Mouse (Mus musculus): Measurements from ENCODE around the gene Guk1. TPM values are rescaled to one million over a fixed set of nuclear protein-coding genes. Genes with fewer than 3 reads are reported as not detected.

Guk1 gene
- polyA plus RNA-seq, 1 experiment from 2014 or later, result 141 TPM

DNA sequence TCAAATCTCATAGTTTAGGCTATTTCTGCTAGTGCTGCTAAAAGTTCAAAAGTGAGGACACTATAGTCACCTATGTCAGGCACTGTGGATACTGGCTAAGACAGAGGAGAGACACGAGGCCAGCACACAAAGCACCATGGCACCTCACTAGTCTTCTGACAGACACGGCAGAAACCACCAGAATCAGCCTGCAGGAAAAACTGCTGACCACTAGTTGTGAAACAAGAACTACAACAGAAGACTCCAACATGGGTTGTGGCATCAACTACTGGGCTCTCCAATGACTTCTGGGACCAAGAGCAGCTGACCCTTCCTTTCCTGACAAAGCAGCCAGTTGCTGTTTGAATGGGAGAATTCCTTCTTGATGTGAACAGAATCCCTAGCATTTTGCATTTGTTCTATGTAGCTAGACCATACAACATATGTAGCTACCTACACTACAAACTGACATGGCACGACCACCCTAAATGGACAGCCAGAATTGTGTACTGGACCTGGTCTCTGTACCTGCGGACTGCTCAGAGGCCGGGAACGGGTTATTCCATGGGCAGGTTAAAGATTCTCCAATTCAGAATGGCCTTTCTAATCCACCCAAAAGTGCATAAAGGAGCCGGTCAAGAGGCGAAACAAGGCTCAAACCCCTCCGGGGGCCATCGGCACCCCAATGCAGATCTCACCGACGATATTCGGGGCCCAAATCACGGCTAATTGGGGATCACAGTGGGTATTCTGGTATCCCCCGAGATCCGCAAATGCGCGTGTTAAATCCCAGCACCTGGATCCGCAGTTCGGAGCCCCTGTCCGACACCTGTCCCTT lies 35.0 kb upstream of the Guk1 start:
- peak overlapping the region; percentile 99 for H3K27ac ChIP-seq (ENCODE audit: low read length)
- H3K9me3 ChIP-seq (ENCODE audit: low read length), result no peaks in the 10 kb centered on the region
- no peak for ATAC-seq (ENCODE audit: low FRiP score, low TSS enrichment)
- H3K4me3 ChIP-seq (ENCODE audit: low read length), result peak overlapping the region; percentile 85
- H3K36me3 ChIP-seq (ENCODE audit: insufficient read depth, low read length), result peaks cover 3% of the 10 kb centered on the region; the same call in 1 of the 2 replicates
- peaks cover 43% of the 10 kb centered on the region for H3K4me1 ChIP-seq (ENCODE audit: insufficient read depth, low read length)
- peak overlapping the region; percentile 98 for H3K9ac ChIP-seq (replicated peaks; ENCODE audit: low read length)
- peak overlapping the region; percentile 86 for H3K4me2 ChIP-seq (replicated peaks; ENCODE audit: low read depth, low read length)
- 2% methylated on average over 21 of the region's 21 CpGs for WGBS
- H3K27me3 ChIP-seq (ENCODE audit: insufficient read depth, low read length), result no peaks in the 10 kb centered on the region

DNA sequence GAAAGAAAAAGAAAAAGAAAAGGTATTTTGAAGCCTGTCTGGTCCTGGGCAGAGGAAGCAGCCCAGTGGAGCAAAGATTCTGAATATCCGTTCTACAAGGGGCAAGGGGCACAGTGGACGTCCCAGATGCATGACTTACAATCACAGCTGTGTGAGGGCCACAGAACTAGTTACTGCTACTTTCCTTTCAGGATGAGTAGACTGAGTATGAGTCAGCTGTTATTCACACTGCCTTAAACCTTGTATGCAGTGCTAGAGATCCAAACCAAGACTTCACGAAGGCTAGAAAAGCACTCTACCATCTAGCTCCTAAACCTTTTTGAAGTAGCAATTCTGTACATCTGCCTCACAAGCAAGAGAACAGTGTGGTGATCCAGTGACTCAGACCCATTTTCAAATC lies 34.2 kb upstream of the Guk1 start:
- H3K4me1 ChIP-seq (ENCODE audit: insufficient read depth, low read length), result peaks cover 43% of the 10 kb centered on the region
- H3K4me3 ChIP-seq (ENCODE audit: low read length), result peak overlapping the region; percentile 85
- no peak for ATAC-seq (ENCODE audit: low FRiP score, low TSS enrichment)
- H3K36me3 ChIP-seq (ENCODE audit: insufficient read depth, low read length), result peaks cover 3% of the 10 kb centered on the region; the same call in 1 of the 2 replicates
- no peak overlapping the region for H3K27ac ChIP-seq (ENCODE audit: low read length)
- no peaks in the 10 kb centered on the region for H3K27me3 ChIP-seq (ENCODE audit: insufficient read depth, low read length)
- 25% methylated on average over 3 of the region's 3 CpGs for WGBS
- H3K9me3 ChIP-seq (ENCODE audit: low read length), result no peaks in the 10 kb centered on the region
- peak overlapping the region; percentile 98 for H3K9ac ChIP-seq (replicated peaks; ENCODE audit: low read length)
- peak overlapping the region; percentile 86 for H3K4me2 ChIP-seq (replicated peaks; ENCODE audit: low read depth, low read length)

DNA sequence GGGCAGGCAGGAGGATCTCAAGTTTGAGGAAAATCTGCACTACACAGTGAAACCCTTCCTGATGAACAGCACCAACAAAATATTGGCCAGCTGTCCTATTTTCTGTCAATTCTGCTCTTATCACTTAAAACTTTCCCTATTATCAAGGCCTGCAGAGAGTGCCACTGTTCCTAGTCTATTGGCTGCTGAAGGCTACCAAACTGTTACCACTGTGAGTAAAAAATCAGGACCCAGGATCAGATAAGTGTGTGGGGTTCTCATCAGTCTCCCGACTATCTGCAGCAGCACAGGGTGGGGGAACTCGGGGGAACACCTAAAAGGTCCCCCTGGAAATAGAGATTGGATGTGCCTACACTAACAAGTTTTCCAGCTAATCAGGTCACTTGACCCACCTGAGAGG lies 33.2 kb upstream of the Guk1 start:
- Histone ChIP-seq H3K27me3 (ENCODE audit: insufficient read depth, low read length) (no peaks in the 10 kb centered on the region), H3K9ac (replicated peaks; ENCODE audit: low read length) (no peak overlapping the region), H3K27ac (ENCODE audit: low read length) (no peak overlapping the region), H3K4me1 (ENCODE audit: insufficient read depth, low read length) (peaks cover 43% of the 10 kb centered on the region), H3K4me3 (ENCODE audit: low read length) (peak overlapping the region; percentile 4; the same call in 1 of the 2 replicates), H3K36me3 (ENCODE audit: insufficient read depth, low read length) (peaks cover 5% of the 10 kb centered on the region; the same call in 1 of the 2 replicates), H3K9me3 (ENCODE audit: low read length) (no peaks in the 10 kb centered on the region), H3K4me2 (replicated peaks; ENCODE audit: low read depth, low read length) (peak overlapping the region; percentile 86)
- WGBS, result 74% methylated on average over 2 of the region's 2 CpGs
- no peak for ATAC-seq (ENCODE audit: low FRiP score, low TSS enrichment)

DNA sequence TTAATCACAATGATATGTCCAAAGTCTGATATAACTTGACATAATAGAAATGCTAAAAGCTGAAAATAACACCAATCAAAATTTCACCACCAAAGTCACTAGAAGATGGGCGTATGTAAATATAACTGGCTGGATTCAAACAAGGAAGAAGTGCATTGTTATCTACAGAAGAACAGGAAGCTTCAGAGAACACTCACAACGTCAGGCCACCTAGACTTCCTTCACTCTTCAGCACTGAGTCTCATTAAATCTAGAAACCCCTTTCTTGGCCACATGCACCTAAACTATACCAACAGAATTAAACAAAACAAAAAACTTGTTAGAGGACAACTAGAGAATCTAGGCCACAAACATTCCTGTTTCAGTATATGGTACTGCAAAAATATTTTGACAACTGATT lies 32.5 kb upstream of the Guk1 start:
- WGBS, result 58% methylated on average over 2 of the region's 2 CpGs
- H3K9me3 ChIP-seq (ENCODE audit: low read length), result no peaks in the 10 kb centered on the region
- no peak overlapping the region for H3K4me2 ChIP-seq (replicated peaks; ENCODE audit: low read depth, low read length)
- no peak overlapping the region for H3K27ac ChIP-seq (ENCODE audit: low read length)
- no peak for ATAC-seq (ENCODE audit: low FRiP score, low TSS enrichment)
- peaks cover 6% of the 10 kb centered on the region; the same call in 1 of the 2 replicates for H3K36me3 ChIP-seq (ENCODE audit: insufficient read depth, low read length)
- H3K4me3 ChIP-seq (ENCODE audit: low read length), result no peak overlapping the region
- no peak overlapping the region for H3K9ac ChIP-seq (replicated peaks; ENCODE audit: low read length)
- peaks cover 43% of the 10 kb centered on the region for H3K4me1 ChIP-seq (ENCODE audit: insufficient read depth, low read length)
- no peaks in the 10 kb centered on the region for H3K27me3 ChIP-seq (ENCODE audit: insufficient read depth, low read length)

DNA sequence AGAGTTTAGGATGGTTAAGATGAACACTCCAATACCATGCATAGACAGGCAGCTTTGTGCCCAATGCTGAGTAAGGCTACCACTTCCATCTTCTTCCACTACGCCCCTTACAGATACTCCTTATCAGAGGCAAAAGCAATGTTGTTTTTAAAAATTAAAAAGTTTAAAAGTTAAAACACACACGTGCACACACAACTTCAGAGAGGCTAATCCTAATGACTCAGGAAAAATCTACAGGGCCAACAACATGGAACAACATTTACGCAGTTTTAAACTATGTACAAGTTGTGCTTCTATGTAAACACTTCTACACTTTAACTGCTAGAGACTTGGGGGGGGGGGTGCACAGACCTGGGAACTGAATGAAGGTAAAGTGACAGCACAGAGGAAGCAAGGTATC lies 32.0 kb upstream of the Guk1 start:
- no peak for ATAC-seq (ENCODE audit: low FRiP score, low TSS enrichment)
- WGBS, result 92% methylated on average over 3 of the region's 3 CpGs
- Histone ChIP-seq H3K4me3 (ENCODE audit: low read length) (no peak overlapping the region), H3K4me2 (replicated peaks; ENCODE audit: low read depth, low read length) (no peak overlapping the region), H3K9me3 (ENCODE audit: low read length) (no peaks in the 10 kb centered on the region), H3K27me3 (ENCODE audit: insufficient read depth, low read length) (no peaks in the 10 kb centered on the region), H3K36me3 (ENCODE audit: insufficient read depth, low read length) (peaks cover 7% of the 10 kb centered on the region; the same call in 1 of the 2 replicates), H3K9ac (replicated peaks; ENCODE audit: low read length) (no peak overlapping the region), H3K4me1 (ENCODE audit: insufficient read depth, low read length) (peaks cover 44% of the 10 kb centered on the region), H3K27ac (ENCODE audit: low read length) (no peak overlapping the region)

DNA sequence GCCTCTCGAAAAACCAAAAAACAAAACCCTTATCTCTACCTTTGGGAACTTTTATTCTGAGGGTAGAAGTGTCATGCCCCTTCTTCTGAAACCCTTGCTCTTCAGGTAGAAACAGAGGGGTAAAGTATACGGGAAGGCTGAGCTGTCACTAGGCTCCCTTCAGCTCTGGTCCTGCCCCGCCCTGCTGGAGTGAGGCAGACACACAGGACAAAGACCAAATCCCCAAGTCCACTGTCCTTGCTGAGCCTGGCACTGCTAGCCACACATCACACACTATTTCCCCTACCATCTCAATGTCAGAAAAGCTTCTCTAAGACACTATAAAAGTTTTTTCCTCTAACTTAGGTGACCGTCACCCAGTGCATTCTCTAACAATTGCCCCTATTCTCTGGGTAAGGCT lies 30.3 kb upstream of the Guk1 start:
- H3K4me3 ChIP-seq (ENCODE audit: low read length), result no peak overlapping the region
- WGBS, result 82% methylated on average over 4 of the region's 4 CpGs
- H3K4me1 ChIP-seq (ENCODE audit: insufficient read depth, low read length), result peaks cover 49% of the 10 kb centered on the region
- no peak overlapping the region for H3K4me2 ChIP-seq (replicated peaks; ENCODE audit: low read depth, low read length)
- ATAC-seq (ENCODE audit: low FRiP score, low TSS enrichment), result no peak
- no peak overlapping the region for H3K27ac ChIP-seq (ENCODE audit: low read length)
- H3K36me3 ChIP-seq (ENCODE audit: insufficient read depth, low read length), result peaks cover 18% of the 10 kb centered on the region
- H3K9me3 ChIP-seq (ENCODE audit: low read length), result no peaks in the 10 kb centered on the region
- no peak overlapping the region for H3K9ac ChIP-seq (replicated peaks; ENCODE audit: low read length)
- no peaks in the 10 kb centered on the region for H3K27me3 ChIP-seq (ENCODE audit: insufficient read depth, low read length)

DNA sequence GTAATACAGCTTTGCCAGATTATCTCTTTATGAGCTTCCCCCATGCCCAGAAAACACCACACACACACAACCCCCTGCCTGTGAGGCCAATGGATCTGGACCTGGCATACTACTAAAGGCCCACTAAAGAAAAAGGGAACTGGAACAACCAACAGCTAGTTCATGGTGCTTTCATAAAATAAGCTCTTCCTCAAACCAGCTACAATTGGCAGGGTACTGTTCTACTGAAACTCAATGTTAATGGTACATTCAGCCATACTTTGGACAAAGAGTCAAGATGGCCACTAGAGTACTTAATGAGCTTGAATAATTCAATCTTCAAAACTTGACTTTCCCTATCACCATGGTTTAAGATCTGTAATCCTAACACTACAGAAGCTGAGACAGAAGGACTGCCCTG lies 29.6 kb upstream of the Guk1 start:
- no peak overlapping the region for H3K4me2 ChIP-seq (replicated peaks; ENCODE audit: low read depth, low read length)
- peaks cover 48% of the 10 kb centered on the region for H3K4me1 ChIP-seq (ENCODE audit: insufficient read depth, low read length)
- peaks cover 20% of the 10 kb centered on the region for H3K36me3 ChIP-seq (ENCODE audit: insufficient read depth, low read length)
- H3K27me3 ChIP-seq (ENCODE audit: insufficient read depth, low read length), result no peaks in the 10 kb centered on the region
- ATAC-seq (ENCODE audit: low FRiP score, low TSS enrichment), result no peak
- H3K4me3 ChIP-seq (ENCODE audit: low read length), result no peak overlapping the region
- H3K27ac ChIP-seq (ENCODE audit: low read length), result no peak overlapping the region
- no peaks in the 10 kb centered on the region for H3K9me3 ChIP-seq (ENCODE audit: low read length)
- no peak overlapping the region for H3K9ac ChIP-seq (replicated peaks; ENCODE audit: low read length)

DNA sequence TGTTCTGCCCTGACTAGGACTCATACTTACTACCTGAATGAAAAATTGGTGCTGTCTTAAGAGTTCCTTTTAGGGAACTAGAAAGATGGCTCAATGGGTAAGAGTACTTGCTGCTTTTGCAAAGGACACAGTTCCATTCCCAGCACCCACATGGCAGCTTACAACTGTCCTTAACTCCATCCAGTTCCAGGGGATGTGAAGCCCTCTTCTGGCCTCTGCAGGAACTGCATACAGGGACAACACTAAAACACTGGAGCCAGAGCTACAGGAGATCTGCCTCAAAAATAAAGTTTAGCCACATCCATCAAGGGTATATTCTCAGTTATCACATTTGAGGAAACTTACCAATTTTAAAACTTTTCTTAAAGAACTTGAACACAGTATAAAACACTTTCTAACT lies 27.1 kb upstream of the Guk1 start:
- Histone ChIP-seq H3K9ac (replicated peaks; ENCODE audit: low read length) (no peak overlapping the region), H3K4me2 (replicated peaks; ENCODE audit: low read depth, low read length) (no peak overlapping the region; the same call in 1 of the 2 replicates), H3K4me1 (ENCODE audit: insufficient read depth, low read length) (peaks cover 23% of the 10 kb centered on the region), H3K27ac (ENCODE audit: low read length) (peak overlapping the region; percentile 79), H3K4me3 (ENCODE audit: low read length) (no peak overlapping the region), H3K36me3 (ENCODE audit: insufficient read depth, low read length) (peaks cover 34% of the 10 kb centered on the region), H3K27me3 (ENCODE audit: insufficient read depth, low read length) (no peaks in the 10 kb centered on the region), H3K9me3 (ENCODE audit: low read length) (no peaks in the 10 kb centered on the region)
- ATAC-seq (ENCODE audit: low FRiP score, low TSS enrichment), result no peak

DNA sequence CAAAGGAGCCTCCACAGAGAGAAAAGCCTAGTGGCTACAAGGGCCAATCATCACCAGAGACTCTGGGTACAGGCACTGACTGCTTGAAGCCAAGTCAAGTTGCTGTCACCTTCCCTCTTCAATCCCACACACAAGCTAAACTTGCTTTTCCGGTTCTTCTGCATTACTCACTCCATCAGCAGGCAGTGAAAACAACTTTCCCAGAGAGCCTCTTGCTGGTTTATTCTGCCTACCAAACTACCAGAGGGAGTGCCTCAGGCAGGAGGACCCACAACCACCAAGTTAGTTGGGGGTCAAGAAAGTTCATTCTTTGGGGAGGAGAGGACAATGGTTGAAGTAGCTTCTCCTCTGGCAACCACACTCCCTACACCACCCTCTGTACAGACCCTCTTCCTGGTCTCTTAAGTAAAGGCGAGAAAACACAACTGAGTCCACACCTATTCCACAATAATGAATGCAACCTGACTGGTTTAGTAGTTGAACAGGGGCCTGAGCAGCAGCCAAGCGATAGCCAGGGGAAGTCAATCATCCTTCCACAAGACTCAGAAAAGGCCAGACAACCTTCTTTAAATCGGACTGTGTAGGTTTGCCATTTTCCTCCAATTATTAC lies 26.5 kb upstream of the Guk1 start:
- Histone ChIP-seq H3K4me3 (ENCODE audit: low read length) (no peak overlapping the region), H3K27me3 (ENCODE audit: insufficient read depth, low read length) (no peaks in the 10 kb centered on the region), H3K36me3 (ENCODE audit: insufficient read depth, low read length) (peaks cover 36% of the 10 kb centered on the region), H3K4me2 (replicated peaks; ENCODE audit: low read depth, low read length) (peak overlapping the region; percentile 7; the same call in 1 of the 2 replicates), H3K4me1 (ENCODE audit: insufficient read depth, low read length) (peaks cover 20% of the 10 kb centered on the region), H3K27ac (ENCODE audit: low read length) (peak overlapping the region; percentile 79), H3K9me3 (ENCODE audit: low read length) (no peaks in the 10 kb centered on the region), H3K9ac (replicated peaks; ENCODE audit: low read length) (no peak overlapping the region)
- ATAC-seq (ENCODE audit: low FRiP score, low TSS enrichment), result peak; percentile 51; the same call in 1 of the 2 replicates
- WGBS, result 73% methylated on average over 4 of the region's 4 CpGs

DNA sequence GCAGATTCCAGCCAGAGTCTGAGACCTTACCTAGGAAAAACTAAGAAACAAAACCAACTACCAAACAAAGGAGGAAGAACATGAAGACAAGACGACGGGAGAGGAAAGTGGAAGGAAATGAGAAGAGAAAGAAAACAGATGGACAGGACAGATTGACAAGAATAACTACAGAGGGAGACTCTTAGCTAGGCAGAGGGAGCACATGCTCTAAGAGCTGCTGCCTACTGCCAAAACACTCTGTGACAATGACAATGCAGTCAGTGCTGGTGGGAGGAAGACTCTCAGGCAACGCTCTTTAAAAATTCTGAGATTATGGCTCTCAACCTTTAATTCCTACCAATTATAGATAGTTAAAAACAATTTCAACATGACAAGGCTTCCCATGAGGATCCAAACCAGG lies 24.9 kb upstream of the Guk1 start:
- 79% methylated on average over 3 of the region's 3 CpGs for WGBS

More for the DNA sequence above, 24.9 kb upstream of the Guk1 start:
- Histone ChIP-seq H3K36me3 (ENCODE audit: insufficient read depth, low read length) (peaks cover 41% of the 10 kb centered on the region), H3K4me2 (replicated peaks; ENCODE audit: low read depth, low read length) (no peak overlapping the region), H3K27ac (ENCODE audit: low read length) (no peak overlapping the region), H3K9me3 (ENCODE audit: low read length) (no peaks in the 10 kb centered on the region), H3K27me3 (ENCODE audit: insufficient read depth, low read length) (no peaks in the 10 kb centered on the region), H3K4me3 (ENCODE audit: low read length) (no peak overlapping the region), H3K4me1 (ENCODE audit: insufficient read depth, low read length) (peaks cover 16% of the 10 kb centered on the region), H3K9ac (replicated peaks; ENCODE audit: low read length) (no peak overlapping the region)
- no peak for ATAC-seq (ENCODE audit: low FRiP score, low TSS enrichment)

All from kidney, embryonic 16.5 days (tissue).